Mouse (Mus musculus) testis, postnatal 14 days (tissue): ENCODE data around the gene Vsig10.
"Not testable (repeated sequence)": the region's sequence is repeated elsewhere in the genome, so short reads cannot be mapped to it uniquely, and the experiment has no call there.

Source experiments
- DNase-seq: peaks from one replicate; pipeline ENCODE4 v3.0.0; 2021; ENCODE audit warnings: low spot score

Vsig10 gene

GRCm38 (mm10) chr5:117318741-117319629 lies at the start of gene Vsig10:
Vsig10 (plus strand) TSS chr5:117319083.
- DNase-seq = peak; percentile 49

- DNase-seq = no peak
Measured at GRCm38 (mm10) chr5:117269395-117269794, 49.5 kb upstream of the Vsig10 start.

- no peak for DNase-seq
Measured at GRCm38 (mm10) chr5:117271945-117272344, 46.9 kb upstream of the Vsig10 start.

GRCm38 (mm10) chr5:117274817-117275216 lies 44.1 kb upstream of the Vsig10 start:
- DNase-seq = no peak

- no peak for DNase-seq
Measured at GRCm38 (mm10) chr5:117277784-117278183, 41.1 kb upstream of the Vsig10 start.

GRCm38 (mm10) chr5:117278809-117279668 lies 39.8 kb upstream of the Vsig10 start:
- no peak for DNase-seq

GRCm38 (mm10) chr5:117279669-117280050 lies 39.2 kb upstream of the Vsig10 start:
- no peak for DNase-seq

- DNase-seq = no peak
Measured at GRCm38 (mm10) chr5:117281536-117281935, 37.3 kb upstream of the Vsig10 start.

- no peak for DNase-seq
Measured at GRCm38 (mm10) chr5:117282360-117282759, 36.5 kb upstream of the Vsig10 start.

GRCm38 (mm10) chr5:117284029-117284428 lies 34.9 kb upstream of the Vsig10 start:
- peak; percentile 74 for DNase-seq

GRCm38 (mm10) chr5:117284682-117285081 lies 34.2 kb upstream of the Vsig10 start:
- DNase-seq = no peak

- no peak for DNase-seq
Measured at GRCm38 (mm10) chr5:117285266-117285665, 33.6 kb upstream of the Vsig10 start.

GRCm38 (mm10) chr5:117286286-117286685 lies 32.6 kb upstream of the Vsig10 start:
- DNase-seq = no peak

- peak; percentile 98 for DNase-seq
Measured at GRCm38 (mm10) chr5:117286831-117287822, 31.8 kb upstream of the Vsig10 start, which contains the start of gene Pebp1. Pebp1 (minus strand) TSS chr5:117287625.

- no peak for DNase-seq
Measured at GRCm38 (mm10) chr5:117289646-117290045, 29.2 kb upstream of the Vsig10 start.

- DNase-seq = no peak
Measured at GRCm38 (mm10) chr5:117290081-117290480, 28.8 kb upstream of the Vsig10 start.

GRCm38 (mm10) chr5:117291312-117291711 lies 27.6 kb upstream of the Vsig10 start:
- no peak for DNase-seq

GRCm38 (mm10) chr5:117292547-117292946 lies 26.3 kb upstream of the Vsig10 start:
- DNase-seq = no peak

GRCm38 (mm10) chr5:117293776-117294175 lies 25.1 kb upstream of the Vsig10 start:
- not testable (repeated sequence) for DNase-seq

GRCm38 (mm10) chr5:117295011-117295410 lies 23.9 kb upstream of the Vsig10 start:
- DNase-seq = no peak

- DNase-seq = no peak
Measured at GRCm38 (mm10) chr5:117302899-117303298, 16.0 kb upstream of the Vsig10 start.
